Comparison of ENCODE assay signal across 15 mouse cellular contexts in the genomic region with DNA sequence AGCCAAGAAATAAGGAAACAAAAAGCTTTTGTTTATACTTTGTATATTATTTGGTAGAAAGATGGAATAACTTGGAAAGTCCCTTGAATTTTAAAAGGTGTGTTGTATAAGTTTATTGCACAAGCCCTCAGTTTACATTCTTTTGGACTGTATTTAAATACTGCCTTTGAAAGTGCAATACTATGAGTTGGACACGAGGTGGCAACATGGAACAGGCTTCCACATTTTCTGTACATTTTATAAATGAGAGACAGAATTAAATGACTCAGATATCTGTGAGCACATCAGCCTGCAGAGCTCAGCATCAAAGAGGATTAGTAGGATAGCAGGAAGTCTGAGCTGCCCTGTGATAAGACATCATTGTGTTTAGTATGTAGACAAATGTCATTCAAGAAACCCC. TPM values are rescaled to one million over a fixed set of nuclear protein-coding genes. Genes with fewer than 3 reads are reported as not detected.
A peak's percentile ranks its signal among the peaks of the same experiment; 100 is the strongest.
DNase-seq lines count a peak whose midpoint lies in the region; ATAC-seq and TF ChIP-seq lines count a peak whose summit lies in the region.
"Had no signal": no experiment of that assay in that cellular context is flagged by ENCODE, and none has a peak within 500 bp of the region (broad histone marks: within the 10 kb centered on the region; RNA-seq: fewer than 3 reads in every experiment).

No protein-coding gene starts in this region.

- no peaks in the 10 kb centered on the region for H3K9me3 ChIP-seq in heart, postnatal 0 days (replicated peaks; ENCODE audit: control insufficient read depth, low read length)
- no peaks in the 10 kb centered on the region for H3K9me3 ChIP-seq in heart, embryonic 10.5 days
- H3K9me3 ChIP-seq in midbrain, postnatal 0 days (ENCODE audit: low read length), result no peaks in the 10 kb centered on the region
- H3K9me3 ChIP-seq in midbrain, embryonic 15.5 days, result no peaks in the 10 kb centered on the region
- no peaks in the 10 kb centered on the region for H3K9me3 ChIP-seq in ES-E14 (ENCODE audit: control insufficient read depth, insufficient read depth, low read depth, low read length)
- no peaks in the 10 kb centered on the region for H3K9me3 ChIP-seq in intestine, embryonic 15.5 days
- H3K9me3 ChIP-seq: heart, embryonic 13.5 days had no signal

- WGBS in heart, postnatal 0 days, result 16% methylated on average over 1 of the region's 1 CpGs
- 18% methylated on average over 1 of the region's 1 CpGs for WGBS in heart, embryonic 10.5 days
- WGBS in midbrain, postnatal 0 days, result 23% methylated on average over 1 of the region's 1 CpGs
- 35% methylated on average over 1 of the region's 1 CpGs for WGBS in midbrain, embryonic 15.5 days
- 20% methylated on average over 1 of the region's 1 CpGs for WGBS in intestine, embryonic 15.5 days

- H3K27ac ChIP-seq in heart, postnatal 0 days (ENCODE audit: low read depth), result no peak overlapping the region
- H3K27ac ChIP-seq in heart, embryonic 10.5 days, result no peak overlapping the region
- H3K27ac ChIP-seq in midbrain, postnatal 0 days (ENCODE audit: low read depth, low read length), result no peak overlapping the region
- H3K27ac ChIP-seq in midbrain, embryonic 15.5 days, result no peak overlapping the region
- H3K27ac ChIP-seq in ES-E14 (ENCODE audit: insufficient read depth, low read depth, low read length, poor library complexity, severe bottlenecking), result no peak overlapping the region
- H3K27ac ChIP-seq in intestine, embryonic 15.5 days, result no peak overlapping the region
- H3K27ac ChIP-seq: heart, embryonic 13.5 days had no signal

- no peaks in the 10 kb centered on the region for H3K27me3 ChIP-seq in heart, postnatal 0 days (ENCODE audit: control insufficient read depth, insufficient read depth, low read length)
- H3K27me3 ChIP-seq in heart, embryonic 10.5 days (ENCODE audit: insufficient read depth, poor library complexity, severe bottlenecking), result no peaks in the 10 kb centered on the region
- no peaks in the 10 kb centered on the region for H3K27me3 ChIP-seq in midbrain, postnatal 0 days (ENCODE audit: insufficient read depth, low read length)
- no peaks in the 10 kb centered on the region for H3K27me3 ChIP-seq in midbrain, embryonic 15.5 days (replicated peaks)
- no peaks in the 10 kb centered on the region for H3K27me3 ChIP-seq in intestine, embryonic 15.5 days (replicated peaks)
- H3K27me3 ChIP-seq: heart, embryonic 13.5 days had no signal

- H3K9ac ChIP-seq in heart, postnatal 0 days (replicated peaks; ENCODE audit: low read depth, low read length), result no peak overlapping the region
- no peak overlapping the region for H3K9ac ChIP-seq in midbrain, postnatal 0 days (replicated peaks; ENCODE audit: low read length, poor library complexity, severe bottlenecking)
- H3K9ac ChIP-seq in midbrain, embryonic 15.5 days, result no peak overlapping the region
- no peak overlapping the region for H3K9ac ChIP-seq in ES-E14 (ENCODE audit: insufficient read depth, low read depth, low read length, poor library complexity, severe bottlenecking)
- no peak overlapping the region for H3K9ac ChIP-seq in intestine, embryonic 15.5 days
- H3K9ac ChIP-seq: heart, embryonic 13.5 days had no signal

- no peak for DNase-seq in heart, postnatal 0 days (ENCODE audit: low spot score)
- DNase-seq in heart, embryonic 10.5 days (ENCODE audit: low spot score), result no peak
- peak; percentile 34 for DNase-seq in midbrain, postnatal 0 days (ENCODE audit: low spot score)
- no peak for DNase-seq in ES-E14 (ENCODE audit: low read depth, low spot score)
- no peak for DNase-seq in frontal cortex, postnatal 14 days (ENCODE audit: low spot score in 2 of 2)
- DNase-seq: adrenal gland, postnatal 10 days; cerebellum, adult 18-20 months; lung, adult 2 months; thymus, postnatal 36 days had no signal

- no peak for ATAC-seq in heart, postnatal 0 days (ENCODE audit: insufficient read depth, low read depth)
- no peak for ATAC-seq in midbrain, postnatal 0 days (ENCODE audit: low FRiP score)
- ATAC-seq in midbrain, embryonic 15.5 days (replicated peaks), result no peak
- peak; percentile 42; the same call in 1 of the 2 replicates for ATAC-seq in granulocyte monocyte progenitor cell, adult 5-6 weeks (replicated peaks; ENCODE audit: poor library complexity, severe bottlenecking)
- no peak for ATAC-seq in intestine, embryonic 15.5 days

- no peak overlapping the region for H3K4me3 ChIP-seq in heart, postnatal 0 days (ENCODE audit: low read depth, low read length)
- no peak overlapping the region for H3K4me3 ChIP-seq in heart, embryonic 10.5 days
- H3K4me3 ChIP-seq in midbrain, postnatal 0 days (ENCODE audit: low read depth, low read length), result no peak overlapping the region
- H3K4me3 ChIP-seq in midbrain, embryonic 15.5 days, result no peak overlapping the region
- H3K4me3 ChIP-seq in ES-E14 (ENCODE audit: insufficient read depth in 1 of 2, low read depth in 1 of 2, low read length in 2 of 2, poor library complexity in 1 of 2, severe bottlenecking in 1 of 2), result no peak overlapping the region
- no peak overlapping the region for H3K4me3 ChIP-seq in intestine, embryonic 15.5 days (replicated peaks)
- H3K4me3 ChIP-seq: heart, embryonic 13.5 days had no signal

- in situ Hi-C loops in ES-E14 (cut with MboI; ENCODE audit: low sequenced_read_pairs in 2 of 2, unreplicated experiment in 2 of 2), result no loop called here

- no peaks in the 10 kb centered on the region for H3K4me1 ChIP-seq in heart, postnatal 0 days (ENCODE audit: control insufficient read depth, insufficient read depth)
- H3K4me1 ChIP-seq in heart, embryonic 10.5 days, result no peaks in the 10 kb centered on the region
- no peaks in the 10 kb centered on the region for H3K4me1 ChIP-seq in midbrain, postnatal 0 days (ENCODE audit: insufficient read depth, low read length)
- H3K4me1 ChIP-seq in midbrain, embryonic 15.5 days, result no peaks in the 10 kb centered on the region
- no peaks in the 10 kb centered on the region for H3K4me1 ChIP-seq in ES-E14 (ENCODE audit: control insufficient read depth in 2 of 2, insufficient read depth in 2 of 2, low read length in 2 of 2, poor library complexity in 1 of 2)
- no peaks in the 10 kb centered on the region for H3K4me1 ChIP-seq in intestine, embryonic 15.5 days (replicated peaks)
- H3K4me1 ChIP-seq: heart, embryonic 13.5 days had no signal

- no peaks in the 10 kb centered on the region for H3K36me3 ChIP-seq in heart, postnatal 0 days (replicated peaks; ENCODE audit: control insufficient read depth, insufficient read depth, low read length)
- H3K36me3 ChIP-seq in heart, embryonic 10.5 days, result no peaks in the 10 kb centered on the region
- no peaks in the 10 kb centered on the region for H3K36me3 ChIP-seq in midbrain, postnatal 0 days (ENCODE audit: insufficient read depth, low read length)
- H3K36me3 ChIP-seq in midbrain, embryonic 15.5 days (replicated peaks), result no peaks in the 10 kb centered on the region
- H3K36me3 ChIP-seq in ES-E14 (ENCODE audit: control insufficient read depth, insufficient read depth, low read length, poor library complexity, severe bottlenecking), result no peaks in the 10 kb centered on the region
- H3K36me3 ChIP-seq in intestine, embryonic 15.5 days, result no peaks in the 10 kb centered on the region
- H3K36me3 ChIP-seq: heart, embryonic 13.5 days had no signal

- TF ChIP-seq CTCF in heart, postnatal 0 days (IDR thresholded peaks at IDR 0.05; ENCODE audit: low read depth), result peak; percentile 18; the same call in 1 of the 2 replicates
- peak; percentile 62 for TF ChIP-seq CTCF in midbrain, postnatal 0 days (IDR thresholded peaks at IDR 0.05)

- TF ChIP-seq EP300 in heart, postnatal 0 days (IDR thresholded peaks at IDR 0.05; ENCODE audit: low read depth), result no peak

- no peak overlapping the region for H3K4me2 ChIP-seq in heart, postnatal 0 days (ENCODE audit: low read depth, low read length)
- no peak overlapping the region for H3K4me2 ChIP-seq in midbrain, postnatal 0 days (ENCODE audit: low read depth, low read length, poor library complexity, severe bottlenecking)
- no peak overlapping the region for H3K4me2 ChIP-seq in midbrain, embryonic 15.5 days
- H3K4me2 ChIP-seq in intestine, embryonic 15.5 days (replicated peaks), result no peak overlapping the region
- H3K4me2 ChIP-seq: heart, embryonic 13.5 days had no signal

RNA-seq across cellular contexts. Expression of gene Skint7, which starts 11.4 kb away (rescaled TPM):
- not detected in 2 replicates for total RNA-seq in heart, postnatal 0 days (2014; rRNA removed; ENCODE audit: low replicate concordance)
- polyA plus RNA-seq in heart, postnatal 0 days (2015; fragmentation: Nextera tagmentation; extraction: Ambion mirVana), result not detected in 2 replicates
- not detected in 2 replicates for polyA plus RNA-seq in heart, embryonic 10.5 days (2016; fragmentation: Nextera tagmentation; extraction: Ambion mirVana)
- total RNA-seq in midbrain, postnatal 0 days (2014; rRNA removed), result not detected in 2 replicates
- not detected in 2 replicates for polyA plus RNA-seq in midbrain, postnatal 0 days (2015; fragmentation: Nextera tagmentation; extraction: Ambion mirVana)
- not detected in 2 replicates for polyA plus RNA-seq in midbrain, embryonic 15.5 days (2015; fragmentation: Nextera tagmentation; extraction: Ambion mirVana)
- total RNA-seq in ES-E14 (2012; rRNA removed), result not detected in 2 replicates
- not detected in 2 replicates for total RNA-seq in granulocyte monocyte progenitor cell, adult 5-6 weeks (2014; fragmentation: Nextera tagmentation)
- not detected in 2 replicates for total RNA-seq in granulocyte monocyte progenitor cell, adult 5-6 weeks (2017)
- polyA plus RNA-seq in intestine, embryonic 15.5 days (2015; fragmentation: Nextera tagmentation; extraction: Ambion mirVana), result not detected in 2 replicates
- total RNA-seq: adrenal gland, postnatal 10 days; layer of hippocampus, adult 18-20 months had no signal
- polyA plus RNA-seq: heart, embryonic 13.5 days; lung, adult 2 months had no signal

RNA-seq across cellular contexts. Expression of gene Skint8, which starts 42.1 kb away (rescaled TPM):
- total RNA-seq in heart, postnatal 0 days (2014; rRNA removed; ENCODE audit: low replicate concordance), result not detected in 2 replicates
- polyA plus RNA-seq in heart, postnatal 0 days (2015; fragmentation: Nextera tagmentation; extraction: Ambion mirVana), result not detected in 2 replicates
- polyA plus RNA-seq in heart, embryonic 10.5 days (2016; fragmentation: Nextera tagmentation; extraction: Ambion mirVana), result not detected in 2 replicates
- not detected in 2 replicates for total RNA-seq in midbrain, postnatal 0 days (2014; rRNA removed)
- not detected in 2 replicates for polyA plus RNA-seq in midbrain, postnatal 0 days (2015; fragmentation: Nextera tagmentation; extraction: Ambion mirVana)
- polyA plus RNA-seq in midbrain, embryonic 15.5 days (2015; fragmentation: Nextera tagmentation; extraction: Ambion mirVana), result not detected in 2 replicates
- total RNA-seq in ES-E14 (2012; rRNA removed), result not detected in 2 replicates
- not detected in 2 replicates for total RNA-seq in granulocyte monocyte progenitor cell, adult 5-6 weeks (2014; fragmentation: Nextera tagmentation)
- total RNA-seq in granulocyte monocyte progenitor cell, adult 5-6 weeks (2017), result not detected in 2 replicates
- polyA plus RNA-seq in intestine, embryonic 15.5 days (2015; fragmentation: Nextera tagmentation; extraction: Ambion mirVana), result not detected in 2 replicates
- total RNA-seq: adrenal gland, postnatal 10 days; layer of hippocampus, adult 18-20 months had no signal
- polyA plus RNA-seq: heart, embryonic 13.5 days had no signal

RNA-seq across cellular contexts. Expression of gene Skint1, which starts 44.8 kb away (rescaled TPM):
- total RNA-seq in heart, postnatal 0 days (2014; rRNA removed; ENCODE audit: low replicate concordance), result not detected in 2 replicates
- not detected in 2 replicates for polyA plus RNA-seq in heart, postnatal 0 days (2015; fragmentation: Nextera tagmentation; extraction: Ambion mirVana)
- not detected in 2 replicates for polyA plus RNA-seq in heart, embryonic 10.5 days (2016; fragmentation: Nextera tagmentation; extraction: Ambion mirVana)
- 1.7 TPM in 1 of 2 replicates, not detected in the other for total RNA-seq in midbrain, postnatal 0 days (2014; rRNA removed)
- polyA plus RNA-seq in midbrain, postnatal 0 days (2015; fragmentation: Nextera tagmentation; extraction: Ambion mirVana), result not detected in 2 replicates
- not detected in 2 replicates for polyA plus RNA-seq in midbrain, embryonic 15.5 days (2015; fragmentation: Nextera tagmentation; extraction: Ambion mirVana)
- not detected in 2 replicates for total RNA-seq in ES-E14 (2012; rRNA removed)
- total RNA-seq in granulocyte monocyte progenitor cell, adult 5-6 weeks (2014; fragmentation: Nextera tagmentation), result not detected in 2 replicates
- not detected in 2 replicates for total RNA-seq in granulocyte monocyte progenitor cell, adult 5-6 weeks (2017)
- not detected in 2 replicates for polyA plus RNA-seq in intestine, embryonic 15.5 days (2015; fragmentation: Nextera tagmentation; extraction: Ambion mirVana)
- total RNA-seq: adrenal gland, postnatal 10 days; left cerebral cortex, postnatal 36 days had no signal
- polyA plus RNA-seq: heart, embryonic 13.5 days had no signal

RNA-seq across cellular contexts. Expression of gene Slc5a9, which starts 58.6 kb away (rescaled TPM):
- total RNA-seq in heart, postnatal 0 days (2014; rRNA removed; ENCODE audit: low replicate concordance), result not detected in 2 replicates
- polyA plus RNA-seq in heart, postnatal 0 days (2015; fragmentation: Nextera tagmentation; extraction: Ambion mirVana), result not detected in 2 replicates
- 0.30 TPM in 1 of 2 replicates, not detected in the other for polyA plus RNA-seq in heart, embryonic 10.5 days (2016; fragmentation: Nextera tagmentation; extraction: Ambion mirVana)
- total RNA-seq in midbrain, postnatal 0 days (2014; rRNA removed), result not detected in 2 replicates
- not detected in 2 replicates for polyA plus RNA-seq in midbrain, postnatal 0 days (2015; fragmentation: Nextera tagmentation; extraction: Ambion mirVana)
- polyA plus RNA-seq in midbrain, embryonic 15.5 days (2015; fragmentation: Nextera tagmentation; extraction: Ambion mirVana), result not detected in 2 replicates
- not detected in 2 replicates for total RNA-seq in ES-E14 (2012; rRNA removed)
- total RNA-seq in granulocyte monocyte progenitor cell, adult 5-6 weeks (2014; fragmentation: Nextera tagmentation), result not detected in 2 replicates
- not detected in 2 replicates for total RNA-seq in granulocyte monocyte progenitor cell, adult 5-6 weeks (2017)
- polyA plus RNA-seq in intestine, embryonic 15.5 days (2015; fragmentation: Nextera tagmentation; extraction: Ambion mirVana), result 1.3 and 2.4 TPM in 2 replicates
- total RNA-seq: adrenal gland, postnatal 10 days; layer of hippocampus, adult 18-20 months; left cerebral cortex, postnatal 36 days had no signal
